Mouse (Mus musculus) adrenal gland (tissue): ENCODE measurements around the gene A230072I06Rik.

Source experiments
- intact Hi-C: fragments of 180-260 bp; cut with DNase I; formaldehyde crosslinking; loops from one replicate; pipeline ENCODE4 v1.15.1; 2025
- long read RNA-seq, 2 experiments: library from polyadenylated mRNA; unstranded; transcript quantifications; one replicate each; pipeline ENCODE4 v2.0.0; 2020; ENCODE audit warnings: borderline replicate concordance in 1 of 2; ENCODE audit not compliant: insufficient replicate concordance in 1 of 2

The A230072I06Rik gene
- long read RNA-seq, experiment 1 = 0 reads
- long read RNA-seq, experiment 2 = 0 reads

GRCm38 (mm10) chr8:12278663-12279312 lies at the start of gene A230072I06Rik:
Gene A230072I06Rik, plus strand, starts transcription at chr8:12278819.
- intact Hi-C loops = no loop called here

GRCm38 (mm10) chr8:12234039-12234438 lies 44.6 kb upstream of the A230072I06Rik start:
- intact Hi-C loops = no loop called here

- intact Hi-C loops = no loop called here
Measured at GRCm38 (mm10) chr8:12238775-12239174, 39.8 kb upstream of the A230072I06Rik start.

- intact Hi-C loops = no loop called here
Measured at GRCm38 (mm10) chr8:12240143-12240542, 38.5 kb upstream of the A230072I06Rik start.

GRCm38 (mm10) chr8:12243746-12244145 lies 34.9 kb upstream of the A230072I06Rik start:
- intact Hi-C loops = no loop called here

- intact Hi-C loops = no loop called here
Measured at GRCm38 (mm10) chr8:12259890-12260289, 18.7 kb upstream of the A230072I06Rik start.

GRCm38 (mm10) chr8:12260476-12261029 lies 18.1 kb upstream of the A230072I06Rik start:
- intact Hi-C loops = no loop called here

- intact Hi-C loops = no loop called here
Measured at GRCm38 (mm10) chr8:12261556-12261955, 17.1 kb upstream of the A230072I06Rik start.

GRCm38 (mm10) chr8:12264996-12265395 lies 13.6 kb upstream of the A230072I06Rik start:
- intact Hi-C loops = no loop called here

GRCm38 (mm10) chr8:12267863-12268262 lies 10.8 kb upstream of the A230072I06Rik start:
- intact Hi-C loops = no loop called here

- intact Hi-C loops = no loop called here
Measured at GRCm38 (mm10) chr8:12268306-12268829, 10.3 kb upstream of the A230072I06Rik start.

- intact Hi-C loops = no loop called here
Measured at GRCm38 (mm10) chr8:12279482-12280192, 1.0 kb downstream of the A230072I06Rik start.

- intact Hi-C loops = no loop called here
Measured at GRCm38 (mm10) chr8:12282128-12282527, 3.5 kb downstream of the A230072I06Rik start.

GRCm38 (mm10) chr8:12290551-12290950 lies 11.9 kb downstream of the A230072I06Rik start:
- intact Hi-C loops = no loop called here

- intact Hi-C loops = no loop called here
Measured at GRCm38 (mm10) chr8:12298326-12298950, 19.8 kb downstream of the A230072I06Rik start.

GRCm38 (mm10) chr8:12301998-12302397 lies 23.4 kb downstream of the A230072I06Rik start:
- intact Hi-C loops = no loop called here

GRCm38 (mm10) chr8:12312975-12313734 lies 34.5 kb downstream of the A230072I06Rik start:
- intact Hi-C loops = no loop called here

GRCm38 (mm10) chr8:12314258-12314657 lies 35.6 kb downstream of the A230072I06Rik start:
- intact Hi-C loops = no loop called here

- intact Hi-C loops = no loop called here
Measured at GRCm38 (mm10) chr8:12315177-12315576, 36.6 kb downstream of the A230072I06Rik start.

- intact Hi-C loops = no loop called here
Measured at GRCm38 (mm10) chr8:12319755-12320455, 41.3 kb downstream of the A230072I06Rik start.
